Mouse (Mus musculus) neural tube, postnatal 0 days (tissue): ENCODE measurements around the gene Tsc2. TPM values are rescaled to one million over a fixed set of nuclear protein-coding genes. Genes with fewer than 3 reads are reported as not detected.

ENCODE experiments used
- microRNA-seq: library from miRNA; unstranded; fragments of <30 nt; microRNA quantifications from one replicate; pipeline ENCODE4, GENCODE M21; 2016
- polyA plus RNA-seq: library from polyadenylated mRNA; unstranded; fragments of >200 nt; fragmentation: Nextera tagmentation; extraction: Ambion mirVana; gene quantifications from 2 replicates; pipeline ENCODE4 v1.2.1, GENCODE M21; 2015

Tsc2 gene
- 45.5 and 59.7 TPM in 2 replicates for polyA plus RNA-seq

GRCm38 (mm10) chr17:24632167-24632812, at the start of gene Tsc2, which contains the start of gene Nthl1:
Gene Tsc2, minus strand, starts transcription at chr17:24632630.
Gene Nthl1, plus strand, starts transcription at chr17:24632680.

DNA sequence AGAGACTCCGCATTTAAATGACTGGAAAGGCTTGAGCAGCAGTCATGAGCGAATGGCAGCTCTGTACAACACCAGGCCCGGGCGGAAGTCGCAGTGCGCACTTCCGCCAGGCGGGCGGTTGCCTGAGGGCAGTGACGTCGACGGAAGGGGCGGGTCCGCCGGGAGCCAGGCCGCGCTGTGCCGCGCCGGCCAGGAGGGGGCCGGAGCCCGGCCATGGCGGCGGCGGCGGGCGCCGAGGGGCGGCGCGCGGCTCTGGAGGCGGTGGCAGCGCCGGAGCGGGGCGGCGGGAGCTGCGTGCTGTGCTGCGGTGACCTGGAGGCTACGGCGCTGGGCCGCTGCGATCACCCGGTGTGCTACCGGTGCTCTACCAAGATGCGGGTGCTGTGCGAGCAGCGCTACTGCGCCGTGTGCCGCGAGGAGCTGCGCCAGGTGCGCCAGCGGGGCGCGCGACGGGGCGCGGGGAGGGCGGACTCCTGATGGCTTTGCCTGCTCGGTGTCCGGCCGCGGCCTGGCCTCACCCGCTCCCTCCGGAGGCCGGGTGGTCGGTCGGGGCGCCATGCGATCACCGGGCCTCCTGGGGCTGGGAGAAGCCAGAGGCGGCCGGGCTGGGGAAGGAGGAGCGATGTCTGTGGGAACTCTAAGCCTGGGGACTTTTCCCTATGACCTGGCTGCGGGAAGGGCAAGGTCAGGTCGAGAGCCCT, 37.3 kb upstream of the Tsc2 start, which contains the start of gene Zfp598:
Gene Zfp598 (plus strand): TSS at position 143 of the 701 bp plus-strand sequence.

DNA sequence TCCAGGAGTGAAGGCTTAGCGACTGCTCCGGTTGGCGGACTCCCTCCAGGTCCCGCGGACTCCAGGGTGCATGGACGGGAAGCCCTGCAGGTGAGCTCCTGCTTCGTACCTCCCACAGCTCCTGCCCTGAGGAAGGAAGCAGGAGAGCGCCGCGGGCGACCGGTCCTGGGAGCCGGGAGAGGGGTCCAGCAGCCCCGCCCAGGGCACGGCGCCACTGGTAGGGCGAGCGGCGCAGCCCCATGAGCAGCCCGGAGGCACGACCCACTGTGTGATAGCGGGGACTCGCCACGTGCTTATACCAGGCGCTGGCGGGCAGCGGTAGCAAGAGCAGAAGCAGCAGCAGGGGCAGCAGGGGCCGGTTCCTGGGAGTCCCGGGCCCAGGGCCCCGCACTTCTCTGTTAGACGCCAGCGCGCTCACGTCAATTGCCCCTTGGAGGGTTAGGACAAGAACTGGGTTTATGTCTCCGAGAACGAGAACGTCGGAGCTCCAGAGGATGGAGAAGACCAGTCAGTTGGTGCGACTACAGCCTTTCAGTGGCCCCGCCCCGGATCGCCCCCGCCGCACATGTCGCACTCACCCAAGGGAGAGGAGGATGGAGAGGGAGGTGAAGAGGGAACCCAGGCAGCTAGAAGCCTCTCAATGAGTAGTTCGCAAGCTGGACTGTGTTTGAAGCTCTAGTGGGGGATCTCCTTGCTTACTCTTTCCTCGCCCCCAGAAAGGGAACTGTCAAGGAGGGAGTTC, 25.8 kb upstream of the Tsc2 start, which contains the start of gene Npw:
Gene Npw (minus strand): TSS at position 441 of the 742 bp plus-strand sequence.

DNA sequence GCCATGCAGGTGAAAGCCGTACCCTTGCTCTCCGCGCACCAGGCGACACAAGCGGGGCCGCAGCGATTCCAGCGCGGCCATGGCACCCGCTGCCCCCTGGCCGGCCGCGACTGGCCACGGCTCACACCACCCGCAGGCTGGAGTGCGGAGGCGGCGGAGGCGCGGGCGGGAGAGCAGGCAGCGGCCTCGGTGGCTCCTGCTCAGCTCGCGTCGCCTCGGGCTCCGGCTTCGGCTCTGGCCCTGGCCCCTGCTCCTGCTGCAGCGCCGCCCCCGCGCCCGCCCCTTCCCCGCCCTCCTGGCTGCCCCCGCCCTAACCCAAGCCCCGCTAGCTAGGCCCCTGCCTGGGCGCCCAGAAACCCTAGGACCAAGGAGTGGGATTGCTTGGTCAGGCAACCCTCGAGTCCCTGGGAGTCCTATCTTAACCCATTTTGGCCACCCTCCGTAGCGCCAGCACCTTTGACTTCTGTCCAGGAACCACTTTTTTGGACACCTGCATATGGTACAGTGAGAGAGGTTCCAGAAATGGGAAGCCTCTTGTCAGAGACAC, 17.7 kb upstream of the Tsc2 start, which contains the start of gene Slc9a3r2:
Gene Slc9a3r2 (minus strand): TSS at position 258 of the 547 bp plus-strand sequence.

DNA sequence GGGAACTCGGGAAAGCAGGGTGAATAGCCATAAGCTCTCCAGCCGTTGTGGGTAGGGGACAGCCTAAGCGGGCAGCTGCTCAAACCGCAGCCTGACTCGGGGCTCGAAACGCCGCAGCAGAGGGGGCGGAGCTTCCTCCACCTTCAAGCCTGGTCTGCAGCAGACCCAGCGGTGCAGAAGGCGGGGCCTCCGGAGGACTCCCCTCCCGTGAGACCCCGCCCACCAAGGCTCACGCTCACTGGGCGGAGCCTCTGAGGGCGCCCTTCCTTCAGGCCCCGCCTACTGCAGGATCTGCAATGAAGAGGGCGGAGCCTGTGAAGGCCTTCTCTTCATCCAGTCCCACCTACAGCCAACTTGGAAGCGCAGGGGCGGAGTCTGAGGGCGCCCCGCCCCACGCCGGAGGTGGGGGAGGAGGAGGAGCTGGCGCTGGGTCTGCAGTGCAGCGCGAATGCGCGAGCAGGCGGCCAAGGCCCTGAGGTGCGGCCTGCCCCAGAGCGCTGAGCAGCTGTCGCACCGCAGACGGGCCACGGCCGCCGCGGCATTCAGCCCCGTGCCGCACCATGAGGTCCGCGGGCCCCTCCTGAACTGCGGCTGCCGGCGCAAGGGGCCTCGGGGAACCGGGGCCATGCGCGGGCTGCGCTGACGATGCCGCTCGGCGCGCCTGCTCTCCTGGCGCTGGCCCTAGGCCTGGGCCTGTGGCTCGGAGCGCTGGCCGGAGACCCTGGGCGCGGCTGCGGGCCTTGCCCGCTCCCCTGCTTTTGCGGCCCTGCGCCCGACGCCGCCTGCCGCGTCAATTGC, 82.6 kb downstream of the Tsc2 start, which contains the start of gene Pkd1:
Gene Pkd1 (plus strand): TSS at position 217 of the 798 bp plus-strand sequence.

Small RNAs within 50 kb of the gene (microRNA-seq; reads per million reads assigned to microRNA genes)
- gene Gm24589 = not detected

Other genes with a start within 250 kb of the Tsc2 start
- 224 and 246 TPM in 2 replicates for gene Rnps1, start 218.1 kb downstream of the Tsc2 start, polyA plus RNA-seq
- gene Eci1, start 206.0 kb downstream of the Tsc2 start, polyA plus RNA-seq = 67.5 and 76.3 TPM in 2 replicates
- gene Dnase1l2, start 189.5 kb downstream of the Tsc2 start, polyA plus RNA-seq = 2.2 and 2.7 TPM in 2 replicates
- gene E4f1, start 162.3 kb downstream of the Tsc2 start, polyA plus RNA-seq = 33.1 and 43.4 TPM in 2 replicates
- 108 and 113 TPM in 2 replicates for gene Pgp, start 162.2 kb downstream of the Tsc2 start, polyA plus RNA-seq
- 2.1 and 3.0 TPM in 2 replicates for gene Bricd5, start 158.7 kb downstream of the Tsc2 start, polyA plus RNA-seq
- gene Mlst8, start 153.6 kb downstream of the Tsc2 start, polyA plus RNA-seq = 24.4 and 25.9 TPM in 2 replicates
- gene Caskin1, start 144.0 kb downstream of the Tsc2 start, polyA plus RNA-seq = 62.8 and 68.5 TPM in 2 replicates
- gene Traf7, start 104.7 kb downstream of the Tsc2 start, polyA plus RNA-seq = 50.6 and 60.2 TPM in 2 replicates
- 12.8 and 13.8 TPM in 2 replicates for gene Rab26, start 98.4 kb downstream of the Tsc2 start, polyA plus RNA-seq
- gene Pkd1, start 82.8 kb downstream of the Tsc2 start, polyA plus RNA-seq = 23.6 and 24.9 TPM in 2 replicates
- gene Nthl1, start 50 bp upstream of the Tsc2 start, polyA plus RNA-seq = 6.5 and 6.9 TPM in 2 replicates
- 82.2 and 84.4 TPM in 2 replicates for gene Slc9a3r2, start 17.7 kb upstream of the Tsc2 start, polyA plus RNA-seq
- 0.93 and 1.2 TPM in 2 replicates for gene Npw, start 25.8 kb upstream of the Tsc2 start, polyA plus RNA-seq
- gene Zfp598, start 37.1 kb upstream of the Tsc2 start, polyA plus RNA-seq = 13.9 and 18.2 TPM in 2 replicates
- 269 and 290 TPM in 2 replicates for gene Syngr3, start 57.3 kb upstream of the Tsc2 start, polyA plus RNA-seq
- gene Gfer, start 63.5 kb upstream of the Tsc2 start, polyA plus RNA-seq = 38.1 and 38.9 TPM in 2 replicates
- gene Noxo1, start 63.6 kb upstream of the Tsc2 start, polyA plus RNA-seq = 1.7 and 2.3 TPM in 2 replicates
- gene Tbl3, start 75.0 kb upstream of the Tsc2 start, polyA plus RNA-seq = 43.3 and 47.7 TPM in 2 replicates
- gene Rnf151, start 85.4 kb upstream of the Tsc2 start, polyA plus RNA-seq = not detected in 2 replicates
- gene Rps2, start 85.5 kb upstream of the Tsc2 start, polyA plus RNA-seq = 836 and 837 TPM in 2 replicates
- gene Ndufb10, start 91.8 kb upstream of the Tsc2 start, polyA plus RNA-seq = 375 and 378 TPM in 2 replicates
- 0.27 and 0.40 TPM in 2 replicates for gene Rpl3l, start 95.2 kb upstream of the Tsc2 start, polyA plus RNA-seq
- 24.4 and 29.7 TPM in 2 replicates for gene Msrb1, start 104.0 kb upstream of the Tsc2 start, polyA plus RNA-seq
- gene Hs3st6, start 120.4 kb upstream of the Tsc2 start, polyA plus RNA-seq = 0.20 and 0.57 TPM in 2 replicates
- not detected in 2 replicates for gene Meiob, start 171.7 kb upstream of the Tsc2 start, polyA plus RNA-seq
- gene Hagh, start 207.5 kb upstream of the Tsc2 start, polyA plus RNA-seq = 101 and 108 TPM in 2 replicates
- 28.1 and 29.5 TPM in 2 replicates for gene Fahd1, start 217.7 kb upstream of the Tsc2 start, polyA plus RNA-seq
- gene Igfals, start 233.4 kb upstream of the Tsc2 start, polyA plus RNA-seq = 0.25 and 0.35 TPM in 2 replicates